In genomic region chr4:153417164-153417896, GRCm38 (mm10) we compare ENCODE assay signal across 8 mouse cellular contexts.
DNase-seq lines count a peak whose midpoint lies in the region; ATAC-seq lines count a peak whose summit lies in the region.

No protein-coding gene starts in this region.

- ATAC-seq in heart, embryonic 14.5 days (ENCODE audit: insufficient number of reproducible peaks, insufficient read depth, low FRiP score, low read depth) = peak; percentile 37; the same call in 1 of the 2 replicates
- peak; percentile 62 for ATAC-seq in forebrain, embryonic 15.5 days (replicated peaks)
- peak; percentile 86 for ATAC-seq in midbrain, embryonic 11.5 days (ENCODE audit: low FRiP score)

- no peak for DNase-seq in heart, postnatal 36 days
- DNase-seq in Muller cell, postnatal 12 days (ENCODE audit: inconsistent ontology term) = peak; percentile 54
- peak; percentile 90 for DNase-seq in midbrain, embryonic 11.5 days (ENCODE audit: low spot score, missing footprints)
- DNase-seq in right cerebral cortex, adult 18-20 months = no peak
- DNase-seq in cerebellum, adult 9-10 months = no peak
- no peak for DNase-seq in gastrocnemius, adult 8-10 months (ENCODE audit: low spot score in 2 of 2)

- peaks cover 6 to 7% of the 10 kb centered on the region in 2 experiments; a peak in 2 of 4 replicates for H3K4me1 ChIP-seq in heart, embryonic 14.5 days (ENCODE audit: control insufficient read depth in 2 of 2, insufficient read depth in 2 of 2, low read length in 2 of 2)
- peaks cover 12% of the 10 kb centered on the region for H3K4me1 ChIP-seq in forebrain, embryonic 15.5 days
- peaks cover 11% of the 10 kb centered on the region for H3K4me1 ChIP-seq in midbrain, embryonic 11.5 days (ENCODE audit: control insufficient read depth, insufficient read depth, low read length)

- H3K27me3 ChIP-seq in heart, embryonic 14.5 days (ENCODE audit: control insufficient read depth, insufficient read depth, low read length) = peaks cover 22% of the 10 kb centered on the region
- no peaks in the 10 kb centered on the region for H3K27me3 ChIP-seq in forebrain, embryonic 15.5 days
- H3K27me3 ChIP-seq in midbrain, embryonic 11.5 days (ENCODE audit: control insufficient read depth, insufficient read depth, low read length) = no peaks in the 10 kb centered on the region

- WGBS in heart, embryonic 14.5 days = under 1% methylated on average over 23 of the region's 23 CpGs
- WGBS in forebrain, embryonic 15.5 days = 2% methylated on average over 23 of the region's 23 CpGs
- WGBS in midbrain, embryonic 11.5 days = 4% methylated on average over 23 of the region's 23 CpGs

- no peaks in the 10 kb centered on the region for H3K9me3 ChIP-seq in heart, embryonic 14.5 days (ENCODE audit: control insufficient read depth, low read length)
- H3K9me3 ChIP-seq in forebrain, embryonic 15.5 days = no peaks in the 10 kb centered on the region
- H3K9me3 ChIP-seq in midbrain, embryonic 11.5 days (ENCODE audit: control insufficient read depth, low read length) = no peaks in the 10 kb centered on the region

- no peaks in the 10 kb centered on the region for H3K36me3 ChIP-seq in heart, embryonic 14.5 days (ENCODE audit: control insufficient read depth, insufficient read depth, low read length)
- no peaks in the 10 kb centered on the region for H3K36me3 ChIP-seq in forebrain, embryonic 15.5 days
- no peaks in the 10 kb centered on the region for H3K36me3 ChIP-seq in midbrain, embryonic 11.5 days (ENCODE audit: control insufficient read depth, insufficient read depth, low read length)

- peak overlapping the region; percentile 17 to 25 for H3K4me3 ChIP-seq in heart, embryonic 14.5 days (ENCODE audit: control insufficient read depth in 1 of 2, insufficient read depth in 1 of 2, low read depth in 1 of 2, low read length in 2 of 2)
- H3K4me3 ChIP-seq in forebrain, embryonic 15.5 days = peak overlapping the region; percentile 15
- H3K4me3 ChIP-seq in midbrain, embryonic 11.5 days (ENCODE audit: low read depth, low read length) = peak overlapping the region; percentile 22

- no peak overlapping the region for H3K27ac ChIP-seq in heart, embryonic 14.5 days (replicated peaks in 1 of 2; ENCODE audit: control insufficient read depth in 1 of 2, insufficient read depth in 1 of 2, low read depth in 2 of 2, low read length in 2 of 2)
- no peak overlapping the region for H3K27ac ChIP-seq in forebrain, embryonic 15.5 days (replicated peaks)
- H3K27ac ChIP-seq in midbrain, embryonic 11.5 days (ENCODE audit: low read depth, low read length) = no peak overlapping the region

- no peak overlapping the region; the same call in 1 of the 2 replicates for H3K9ac ChIP-seq in heart, embryonic 14.5 days (ENCODE audit: low read length)
- no peak overlapping the region for H3K9ac ChIP-seq in forebrain, embryonic 15.5 days (replicated peaks)
- peak overlapping the region; percentile 9; the same call in 1 of the 2 replicates for H3K9ac ChIP-seq in midbrain, embryonic 11.5 days (ENCODE audit: low read length)

- intact Hi-C loops in heart, postnatal 36 days (cut with DNase I) = no loop called here

- H3K4me2 ChIP-seq in heart, embryonic 14.5 days (ENCODE audit: low read length) = peak overlapping the region; percentile 52
- H3K4me2 ChIP-seq in forebrain, embryonic 15.5 days (replicated peaks) = peak overlapping the region; percentile 40
- peak overlapping the region; percentile 42 for H3K4me2 ChIP-seq in midbrain, embryonic 11.5 days

Comparison
In these comparisons a context has a peak if more than half of its experiments do, and no peak if none do; other contexts are left out.
1. DNase-seq: peak in Muller cell, postnatal 12 days (single experiment) and midbrain, embryonic 11.5 days (single experiment); none in heart, postnatal 36 days (0 of 2), right cerebral cortex, adult 18-20 months (single experiment), cerebellum, adult 9-10 months (single experiment) and gastrocnemius, adult 8-10 months (0 of 2).
2. Peak in every context shown above with its lines, with median percentiles within 50 percentile points of each other: ATAC-seq, H3K4me2 ChIP-seq and H3K4me3 ChIP-seq.